Mouse (Mus musculus): ENCODE measurements around the gene Lurap1.

GRCm38 (mm10) chr4:116125803-116126386 is 25.2 kb downstream of the Lurap1 start:
- TF ChIP-seq CTCF (IDR thresholded peaks at IDR 0.05; ENCODE audit: extremely low read depth, insufficient read depth, low read length) (no peak), POLR2A (IDR thresholded peaks at IDR 0.05; ENCODE audit: extremely low read depth, insufficient read depth, low read length) (no peak)

Data from cortical plate, adult 2 months (tissue).